Mouse (Mus musculus): ENCODE measurements around the gene Adam17. TPM values are rescaled to one million over a fixed set of nuclear protein-coding genes. Genes with fewer than 3 reads are reported as not detected.
"Not testable (repeated sequence)": the region's sequence is repeated elsewhere in the genome, so short reads cannot be mapped to it uniquely, and the experiment has no call there.

The Adam17 gene
- total RNA-seq (2021): 10 to 100 TPM; 17.1 to 18.7 TPM
- long read RNA-seq, experiment 1, full-length matches to known transcripts: 3 of 8 reads
- long read RNA-seq, experiment 1, partial matches to known transcripts: 5 of 8 reads
- long read RNA-seq, experiment 1, other reads (novel, unspliced or antisense): 0 of 8 reads
- long read RNA-seq, experiment 2, full-length matches to known transcripts: 5 of 9 reads
- long read RNA-seq, experiment 2, partial matches to known transcripts: 3 of 9 reads
- long read RNA-seq, experiment 2, other reads (novel, unspliced or antisense): 1 of 9 reads

DNA sequence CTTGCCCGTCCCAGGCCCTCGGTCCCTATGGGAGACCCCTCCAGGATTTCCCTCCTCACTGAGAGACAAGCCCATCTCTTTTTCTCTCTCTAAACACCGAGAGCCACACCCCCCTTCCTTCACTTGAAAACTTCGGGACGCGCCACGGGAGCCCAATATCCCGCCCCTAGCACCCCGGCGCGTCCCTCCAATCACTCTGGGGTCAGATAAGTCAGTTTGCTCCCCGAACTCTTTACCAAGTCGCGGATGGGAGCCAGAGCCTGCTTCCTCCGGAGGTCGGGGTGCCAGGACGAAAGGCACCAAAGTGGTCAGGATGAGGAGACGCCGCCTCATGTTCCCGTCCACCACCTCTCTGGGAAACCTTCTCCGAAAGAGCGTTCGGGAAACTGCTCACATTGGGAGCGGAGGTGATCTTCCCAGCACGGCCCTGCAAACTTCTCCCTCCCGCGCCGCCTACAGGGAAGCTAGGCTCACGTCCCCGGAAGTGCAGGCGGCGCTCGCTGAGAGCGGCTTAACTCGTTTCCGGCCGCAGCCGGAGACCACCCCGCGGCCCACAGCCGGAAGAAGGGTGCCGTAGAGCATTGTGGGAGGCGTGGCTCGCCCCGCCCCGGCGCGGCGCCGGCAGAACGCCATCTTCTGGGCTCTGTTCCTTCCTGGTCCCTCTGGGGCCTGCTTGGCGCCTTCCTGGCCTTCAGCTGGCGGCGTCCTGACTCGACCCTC lies at the start of gene Adam17:
TSS of gene Adam17 (minus strand) at position 533 of the 720 bp plus-strand sequence.
- DNase-seq (ENCODE audit: low spot score): peak; percentile 97

DNA sequence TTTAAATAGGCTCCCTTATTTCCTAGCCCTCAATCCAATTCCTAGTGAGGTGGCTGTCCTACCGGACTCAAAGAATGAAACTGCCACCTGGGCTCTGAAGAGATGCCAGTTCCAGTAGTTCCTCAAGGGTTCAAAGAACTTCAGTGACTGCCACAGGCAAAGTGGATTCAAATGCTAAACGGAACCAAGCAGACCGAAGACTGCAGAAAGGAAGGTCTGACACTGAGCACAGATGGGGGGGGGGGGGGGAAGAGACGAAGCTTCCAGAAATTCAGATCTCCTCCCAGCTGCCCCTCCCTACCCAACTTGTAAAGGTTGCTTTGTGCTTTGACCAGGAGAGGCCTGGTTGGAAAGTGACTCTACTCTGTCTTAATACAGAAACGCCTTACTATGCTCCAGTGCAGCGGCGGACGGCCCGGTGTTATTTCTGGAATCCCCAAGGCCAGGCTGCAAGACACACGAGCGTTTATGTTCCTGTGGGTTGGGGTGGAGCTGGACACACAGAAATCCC lies 45.2 kb upstream of the Adam17 start:
- DNase-seq (ENCODE audit: low spot score): no peak

GRCm38 (mm10) chr12:21418083-21418482 lies 44.7 kb upstream of the Adam17 start:
- DNase-seq (ENCODE audit: low spot score): no peak

DNA sequence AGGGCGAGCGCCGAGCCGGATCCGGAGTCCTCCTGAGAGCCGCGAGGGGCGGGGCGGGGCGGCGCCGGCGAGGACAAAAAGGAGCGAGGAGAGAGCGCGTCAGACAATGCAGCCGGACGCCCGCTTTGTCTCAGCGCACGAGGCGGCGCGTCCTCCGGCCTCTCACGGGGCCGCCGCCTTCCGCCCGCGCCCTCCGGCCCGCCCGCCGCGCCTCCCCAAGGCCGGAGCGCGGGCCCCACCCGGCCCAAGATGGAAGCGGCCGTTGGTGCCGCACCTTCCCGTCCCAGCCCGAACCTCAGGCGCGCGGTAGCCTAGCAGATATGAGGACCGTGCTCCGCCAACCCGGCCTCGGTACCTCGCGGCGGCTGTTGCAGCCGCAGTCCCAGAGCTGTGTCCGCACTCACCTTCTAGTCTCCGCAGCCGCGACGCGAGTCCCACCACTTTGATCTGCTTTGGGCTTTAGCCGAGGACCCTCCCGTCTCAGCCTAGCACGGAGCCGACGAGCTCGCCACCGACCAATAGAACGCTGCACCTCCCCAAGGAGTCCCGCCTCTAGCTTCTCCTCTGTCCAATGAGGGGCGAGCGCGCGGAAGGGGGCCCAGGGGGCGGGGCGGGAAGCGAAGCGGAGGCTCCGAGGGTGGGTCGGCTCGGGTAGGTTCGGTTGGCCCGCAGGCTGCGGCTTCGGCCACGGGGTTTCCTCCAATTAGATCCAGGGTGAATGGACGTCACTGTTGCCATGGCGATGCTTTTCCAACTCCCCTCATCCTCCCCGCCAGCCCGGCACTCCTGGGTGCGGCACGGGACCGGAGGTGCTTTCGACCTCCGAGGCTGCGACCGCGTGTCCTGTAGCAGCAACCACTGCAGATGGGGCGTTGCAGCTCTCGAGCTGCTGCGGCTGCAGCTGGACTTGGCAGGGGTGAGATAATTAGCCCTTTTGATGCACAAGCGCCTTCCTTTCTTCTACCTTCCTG lies 44.0 kb upstream of the Adam17 start, which contains the start of gene Ywhaq:
TSS of gene Ywhaq (minus strand) at position 538 of the 971 bp plus-strand sequence.
- peak; percentile 95 for DNase-seq (ENCODE audit: low spot score)

DNA sequence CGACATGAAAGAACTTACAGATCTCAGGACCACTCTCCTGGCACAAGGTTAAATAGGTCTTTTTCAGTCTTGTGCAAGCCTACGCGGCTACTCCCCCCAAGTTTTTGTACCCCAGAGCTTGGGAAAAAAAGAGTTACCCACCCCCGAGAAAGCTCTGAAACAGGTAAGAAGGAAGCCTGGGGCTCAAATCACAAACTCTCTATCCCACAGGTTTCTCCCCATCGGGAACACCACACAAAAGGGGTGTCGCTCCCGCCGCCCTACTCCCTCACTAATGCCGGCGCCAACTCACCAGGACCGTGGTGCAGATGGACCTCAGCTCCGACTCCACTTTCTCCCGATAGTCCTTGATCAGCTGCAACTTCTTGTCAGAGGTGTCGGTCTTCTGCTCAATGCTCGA lies 43.1 kb upstream of the Adam17 start:
- no peak for DNase-seq (ENCODE audit: low spot score)

GRCm38 (mm10) chr12:21410620-21411019 lies 37.2 kb upstream of the Adam17 start:
- DNase-seq (ENCODE audit: low spot score): no peak

- no peak for DNase-seq (ENCODE audit: low spot score)
Observed at GRCm38 (mm10) chr12:21409651-21410050, 36.2 kb upstream of the Adam17 start.

DNA sequence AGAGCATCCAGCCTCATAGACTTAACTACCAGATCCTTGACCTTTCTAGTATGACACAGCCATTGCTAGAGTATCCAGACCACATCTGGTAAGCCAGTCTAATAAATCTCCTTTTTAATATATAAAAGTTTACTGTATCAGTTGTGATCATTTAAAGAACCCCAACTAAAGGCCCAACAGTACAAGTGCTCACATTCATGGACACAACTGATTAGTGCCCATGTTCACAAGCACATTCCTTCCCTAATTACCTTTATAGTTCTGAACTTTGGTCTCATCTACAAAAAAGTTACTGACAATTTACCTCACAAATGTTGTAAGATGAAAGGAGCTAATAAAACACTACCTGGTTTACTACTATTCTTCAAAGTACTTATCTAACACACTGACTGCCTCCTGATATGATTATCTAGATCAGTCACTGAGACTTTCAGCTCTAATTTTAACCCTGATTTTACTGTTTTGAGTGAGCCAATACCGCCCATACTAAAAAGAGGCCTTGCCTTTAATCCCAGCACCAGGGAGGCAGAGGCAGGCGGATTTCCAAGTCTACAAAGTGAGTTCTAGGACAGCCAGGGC lies 35.4 kb upstream of the Adam17 start:
- DNase-seq (ENCODE audit: low spot score): no peak

DNA sequence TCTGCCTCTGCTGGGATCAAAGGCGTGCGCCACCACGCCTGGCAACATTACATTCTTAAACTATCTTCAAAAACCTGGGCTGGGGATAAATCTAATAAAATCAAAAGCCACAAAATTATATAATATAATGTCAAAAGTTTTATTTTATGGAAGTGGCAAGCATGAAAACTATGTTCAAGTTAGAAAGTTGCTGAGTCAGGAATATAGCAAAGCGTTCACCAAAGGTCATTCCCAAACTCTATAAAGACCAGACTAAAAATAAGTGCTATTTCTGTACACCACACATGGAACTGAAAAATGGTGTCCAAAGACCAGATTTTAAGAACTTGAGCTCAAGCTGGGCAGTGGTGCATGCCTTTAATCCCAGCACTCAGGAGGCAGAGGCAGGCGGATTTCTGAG lies 29.3 kb upstream of the Adam17 start:
- DNase-seq (ENCODE audit: low spot score): no peak

GRCm38 (mm10) chr12:21386201-21386600 lies 12.8 kb upstream of the Adam17 start:
- no peak for DNase-seq (ENCODE audit: low spot score)

- not testable (repeated sequence) for DNase-seq (ENCODE audit: low spot score)
Observed at GRCm38 (mm10) chr12:21378765-21379346, 5.4 kb upstream of the Adam17 start.

DNA sequence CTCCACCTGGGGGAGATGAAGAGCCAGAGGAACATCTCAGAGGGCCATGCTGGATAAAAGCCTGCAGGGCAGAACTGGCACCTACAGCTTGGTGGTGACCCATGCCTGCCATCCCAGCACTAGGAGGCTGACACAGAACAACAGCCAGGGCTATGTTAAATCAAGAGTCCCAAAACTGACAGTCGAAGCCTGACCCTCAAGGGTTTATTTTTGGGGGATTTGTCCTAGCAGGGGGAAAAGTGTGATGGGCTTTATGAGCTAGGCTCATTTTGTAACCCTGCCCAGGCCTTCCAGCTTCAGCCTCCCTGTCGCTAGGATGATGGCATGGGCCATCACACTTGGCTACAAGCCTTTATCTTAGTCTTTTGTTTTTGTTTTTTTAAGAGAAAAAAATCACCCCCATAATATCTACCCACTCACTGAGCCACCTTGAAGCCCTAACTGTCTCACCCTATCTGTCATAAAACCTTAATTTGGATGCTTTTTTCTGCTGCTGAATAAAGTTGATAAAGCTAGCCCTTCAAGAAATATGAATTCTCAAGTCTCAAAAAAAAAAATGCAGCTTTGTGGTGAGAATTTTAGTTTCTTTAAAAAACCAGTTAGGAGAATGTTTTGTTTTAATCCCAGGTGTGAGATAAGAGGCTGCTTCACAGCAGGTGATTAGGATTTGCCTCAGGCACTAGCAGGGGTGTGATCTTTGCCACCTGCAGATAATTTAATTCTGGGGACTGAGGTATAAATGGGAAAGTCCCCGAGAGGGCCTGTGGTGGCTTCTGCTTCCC lies 2.1 kb upstream of the Adam17 start:
- DNase-seq (ENCODE audit: low spot score): no peak

- DNase-seq (ENCODE audit: low spot score): no peak
Observed at GRCm38 (mm10) chr12:21373820-21374475, 516 bp upstream of the Adam17 start.

GRCm38 (mm10) chr12:21370035-21370611 lies 3.3 kb downstream of the Adam17 start:
- no peak for DNase-seq (ENCODE audit: low spot score)

- DNase-seq (ENCODE audit: low spot score): no peak
Observed at GRCm38 (mm10) chr12:21369087-21369410, 4.4 kb downstream of the Adam17 start.

- DNase-seq (ENCODE audit: low spot score): no peak
Observed at GRCm38 (mm10) chr12:21368376-21369086, 4.9 kb downstream of the Adam17 start.

- DNase-seq (ENCODE audit: low spot score): no peak
Observed at GRCm38 (mm10) chr12:21364624-21365435, 8.6 kb downstream of the Adam17 start.

DNA sequence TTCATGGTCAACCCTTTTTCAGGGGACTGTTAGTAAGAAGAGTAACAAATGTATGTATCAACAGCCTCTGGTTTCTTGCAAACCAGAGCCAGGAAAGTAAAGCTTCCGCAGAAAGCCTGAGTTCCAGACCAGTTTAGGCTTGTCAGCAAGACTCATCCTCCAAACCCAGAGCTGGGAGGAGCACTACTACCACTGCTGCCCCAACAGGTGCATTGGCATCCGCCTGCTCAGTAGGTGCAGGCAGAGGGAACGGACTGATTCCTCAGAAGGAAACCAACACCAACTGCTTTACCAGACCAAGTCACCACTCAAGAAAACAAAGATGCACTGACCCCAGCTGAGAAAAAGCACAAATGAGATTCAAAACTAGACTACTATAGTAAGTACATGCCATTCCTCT lies 10.2 kb downstream of the Adam17 start:
- DNase-seq (ENCODE audit: low spot score): no peak
